Mouse (Mus musculus) MEL (cell line): ENCODE measurements around the gene Mob2.

Source experiments
- CHD2 ChIP-seq: IDR thresholded peaks from 2 replicates; pipeline ENCODE4 v1.6.1; 2011; ENCODE audit warnings: low read length, improper control_type of control experiment
- CTCF ChIP-seq, 3 experiments: IDR thresholded peaks in 2 of 3; conservative IDR thresholded peaks in 1 of 3; 2 replicates each; pipeline ENCODE4 v1.5.1; 2011 to 2012; ENCODE audit warnings: low read length in 3 of 3, low read depth in 2 of 3, mild to moderate bottlenecking in 2 of 3, improper control_type of control experiment in 1 of 3, inconsistent platforms in 1 of 3, mixed read lengths in 1 of 3, moderate library complexity in 1 of 3; ENCODE audit not compliant: control insufficient read depth in 1 of 3, insufficient read depth in 1 of 3, poor library complexity in 1 of 3, severe bottlenecking in 1 of 3
- GABPA ChIP-seq: IDR thresholded peaks from 2 replicates; pipeline ENCODE4 v1.6.1; 2012; ENCODE audit warnings: low read depth, mild to moderate bottlenecking, inconsistent platforms, low read length, improper control_type of control experiment, moderate library complexity
- MYC ChIP-seq: IDR thresholded peaks from 2 replicates; pipeline ENCODE4 v1.6.1; 2011; ENCODE audit warnings: low read depth, mild to moderate bottlenecking, low read length, improper control_type of control experiment, moderate library complexity
- NRF1 ChIP-seq: IDR thresholded peaks from 2 replicates; pipeline ENCODE4 v1.6.1; 2014; ENCODE audit warnings: low read depth, mild to moderate bottlenecking, inconsistent platforms, low read length, improper control_type of control experiment, moderate library complexity; ENCODE audit not compliant: poor library complexity, insufficient read depth, severe bottlenecking
- POLR2A ChIP-seq, 2 experiments: IDR thresholded peaks; 2 replicates each; pipeline ENCODE4 v1.6.1; 2011 to 2012; ENCODE audit warnings: low read length in 2 of 2, mild to moderate bottlenecking in 2 of 2, control low read depth in 1 of 2, improper control_type of control experiment in 1 of 2, low read depth in 1 of 2, moderate library complexity in 1 of 2; ENCODE audit not compliant: control insufficient read depth in 1 of 2, insufficient read depth in 1 of 2, poor library complexity in 1 of 2

GRCm38 (mm10) chr7:141961491-141961890 lies 99.4 kb downstream of the Mob2 start:
- TF ChIP-seq GABPA = no peak
- TF ChIP-seq NRF1 = no peak
- no peak for TF ChIP-seq CHD2
- TF ChIP-seq POLR2A (IDR thresholded peaks at IDR 0.05; ENCODE audit: control insufficient read depth in 1 of 2, insufficient read depth in 1 of 2, low read depth in 1 of 2, low read length in 2 of 2, poor library complexity in 1 of 2) = no peak
- TF ChIP-seq MYC = no peak
- TF ChIP-seq CTCF (IDR thresholded peaks at IDR 0.05 in 2 of 3, conservative IDR thresholded peaks at IDR 0.05 in 1 of 3; ENCODE audit: control insufficient read depth in 1 of 3, insufficient read depth in 1 of 3, low read depth in 2 of 3, low read length in 3 of 3, poor library complexity in 1 of 3, severe bottlenecking in 1 of 3) = no peak
